Mouse (Mus musculus) stomach, embryonic 15.5 days (tissue): Measurements from ENCODE around the gene Ndufv2. TPM values are rescaled to one million over a fixed set of nuclear protein-coding genes. Genes with fewer than 3 reads are reported as not detected.
A peak's percentile ranks its signal among the peaks of the same experiment; 100 is the strongest.

Experiments used
- ATAC-seq: fragments of 200-750 bp; cut with Nextera tagmentation; 2 replicates; pipeline ENCODE4 v1.8.0; 2017; ENCODE audit warnings: low read depth, moderate number of reproducible peaks, moderate TSS enrichment; ENCODE audit not compliant: insufficient read depth, low FRiP score
- H3K27ac ChIP-seq: fragments of 300-500 bp; sonication (generic); 2 replicates; pipeline ENCODE4 v1.5.1; 2015; ENCODE audit warnings: mild to moderate bottlenecking, inconsistent platforms
- H3K27me3 ChIP-seq: fragments of 300-500 bp; sonication (generic); replicated peaks from 2 replicates; pipeline ENCODE4 v1.6.1; 2015; ENCODE audit warnings: inconsistent platforms
- H3K36me3 ChIP-seq: fragments of 300-500 bp; sonication (generic); 2 replicates; pipeline ENCODE4 v1.6.1; 2015; ENCODE audit warnings: inconsistent platforms
- H3K4me1 ChIP-seq: fragments of 300-500 bp; sonication (generic); 2 replicates; pipeline ENCODE4 v1.6.1; 2015; ENCODE audit warnings: inconsistent platforms
- H3K4me2 ChIP-seq: fragments of 300-500 bp; sonication (generic); 2 replicates; pipeline ENCODE4 v1.6.1; 2015; ENCODE audit warnings: mild to moderate bottlenecking, inconsistent platforms
- H3K4me3 ChIP-seq: fragments of 300-500 bp; sonication (generic); replicated peaks from 2 replicates; pipeline ENCODE4 v1.5.1; 2015; ENCODE audit warnings: inconsistent platforms
- H3K9ac ChIP-seq: fragments of 300-500 bp; sonication (generic); 2 replicates; pipeline ENCODE4 v1.6.1; 2015; ENCODE audit warnings: inconsistent platforms
- H3K9me3 ChIP-seq: fragments of 300-500 bp; sonication (generic); 2 replicates; pipeline ENCODE4 v1.6.1; 2016; ENCODE audit warnings: inconsistent platforms
- WGBS: fragments of 180-500 bp; shearing (Covaris S2); methylation state at CpG from one replicate; pipeline ENCODE4 v1.1.7; 2015; 5-methylcytosine and 5-hydroxymethylcytosine counted together
- polyA plus RNA-seq: library from polyadenylated mRNA; unstranded; fragments of >200 nt; fragmentation: Nextera tagmentation; extraction: Ambion mirVana; gene quantifications from 2 replicates; pipeline ENCODE4 v1.2.1, GENCODE M21; 2015

Ndufv2 gene
- 349 and 368 TPM in 2 replicates for polyA plus RNA-seq

- no peaks in the 10 kb centered on the region for H3K36me3 ChIP-seq
- H3K27me3 ChIP-seq: no peaks in the 10 kb centered on the region
- H3K4me1 ChIP-seq: peaks cover 4% of the 10 kb centered on the region; the same call in 1 of the 2 replicates
- no peaks in the 10 kb centered on the region for H3K9me3 ChIP-seq
- H3K9ac ChIP-seq: peak within 1 kb of the TSS; percentile 100
- WGBS: under 1% methylated on average over 67 of the region's 67 CpGs
- H3K4me3 ChIP-seq: peak within 1 kb of the TSS; percentile 90
- H3K27ac ChIP-seq: peak within 1 kb of the TSS; percentile 97
- peak within 1 kb of the TSS; percentile 81 for H3K4me2 ChIP-seq
- peak; percentile 99 for ATAC-seq
Measured at GRCm38 (mm10) chr17:66101380-66102330, at the start of gene Ndufv2. Ndufv2 (minus strand) TSS chr17:66101559.

- 94% methylated on average over 4 of the region's 4 CpGs for WGBS
- Histone ChIP-seq H3K36me3 (peaks cover 56% of the 10 kb centered on the region), H3K9ac (no peak overlapping the region), H3K27ac (no peak overlapping the region), H3K9me3 (no peaks in the 10 kb centered on the region), H3K4me2 (no peak overlapping the region), H3K27me3 (no peaks in the 10 kb centered on the region), H3K4me1 (no peaks in the 10 kb centered on the region), H3K4me3 (no peak overlapping the region)
- no peak for ATAC-seq
Measured at GRCm38 (mm10) chr17:66131212-66131611, 29.9 kb upstream of the Ndufv2 start.

GRCm38 (mm10) chr17:66130371-66130770 is 29.0 kb upstream of the Ndufv2 start:
- no peaks in the 10 kb centered on the region for H3K27me3 ChIP-seq
- H3K4me1 ChIP-seq: no peaks in the 10 kb centered on the region
- H3K9me3 ChIP-seq: no peaks in the 10 kb centered on the region
- no peak overlapping the region for H3K27ac ChIP-seq
- H3K4me3 ChIP-seq: no peak overlapping the region
- no peak overlapping the region for H3K4me2 ChIP-seq
- H3K9ac ChIP-seq: no peak overlapping the region
- ATAC-seq: no peak
- WGBS: 90% methylated on average over 9 of the region's 9 CpGs
- peaks cover 54% of the 10 kb centered on the region for H3K36me3 ChIP-seq

GRCm38 (mm10) chr17:66125211-66125610 is 23.9 kb upstream of the Ndufv2 start:
- no peak overlapping the region for H3K4me2 ChIP-seq
- peaks cover 16% of the 10 kb centered on the region; the same call in 1 of the 2 replicates for H3K36me3 ChIP-seq
- no peak for ATAC-seq
- no peaks in the 10 kb centered on the region for H3K9me3 ChIP-seq
- H3K4me3 ChIP-seq: no peak overlapping the region
- no peak overlapping the region for H3K9ac ChIP-seq
- H3K27ac ChIP-seq: no peak overlapping the region
- H3K27me3 ChIP-seq: no peaks in the 10 kb centered on the region
- 69% methylated on average over 5 of the region's 5 CpGs for WGBS
- H3K4me1 ChIP-seq: no peaks in the 10 kb centered on the region

- under 1% methylated on average over 20 of the region's 20 CpGs for WGBS
- H3K36me3 ChIP-seq: peaks cover 18% of the 10 kb centered on the region
- no peaks in the 10 kb centered on the region for H3K27me3 ChIP-seq
- no peaks in the 10 kb centered on the region for H3K4me1 ChIP-seq
- H3K27ac ChIP-seq: peak overlapping the region; percentile 95
- ATAC-seq: peak; percentile 4; the same call in 1 of the 2 replicates
- H3K4me2 ChIP-seq: peak overlapping the region; percentile 78
- peak overlapping the region; percentile 81 for H3K4me3 ChIP-seq
- peak overlapping the region; percentile 74 for H3K9ac ChIP-seq
- no peaks in the 10 kb centered on the region for H3K9me3 ChIP-seq
Measured at GRCm38 (mm10) chr17:66123816-66124610, 22.7 kb upstream of the Ndufv2 start.

- H3K36me3 ChIP-seq: peaks cover 25% of the 10 kb centered on the region
- H3K9me3 ChIP-seq: no peaks in the 10 kb centered on the region
- 4% methylated on average over 45 of the region's 45 CpGs for WGBS
- no peaks in the 10 kb centered on the region for H3K4me1 ChIP-seq
- H3K9ac ChIP-seq: peak within 1 kb of the TSS; percentile 74
- ATAC-seq: peak; percentile 81
- H3K4me3 ChIP-seq: peak within 1 kb of the TSS; percentile 81
- no peaks in the 10 kb centered on the region for H3K27me3 ChIP-seq
- H3K27ac ChIP-seq: peak within 1 kb of the TSS; percentile 95
- H3K4me2 ChIP-seq: peak within 1 kb of the TSS; percentile 78
Measured at GRCm38 (mm10) chr17:66123066-66123815, 21.9 kb upstream of the Ndufv2 start, which contains the start of gene Ddx11. Ddx11 (plus strand) TSS chr17:66123520.

- no peak for ATAC-seq
Measured at GRCm38 (mm10) chr17:66120701-66121100, 19.3 kb upstream of the Ndufv2 start.

GRCm38 (mm10) chr17:66118991-66119390 is 17.6 kb upstream of the Ndufv2 start:
- H3K27me3 ChIP-seq: no peaks in the 10 kb centered on the region
- no peak overlapping the region for H3K4me3 ChIP-seq
- 83% methylated on average over 8 of the region's 8 CpGs for WGBS
- no peak overlapping the region for H3K9ac ChIP-seq
- ATAC-seq: no peak
- H3K4me1 ChIP-seq: no peaks in the 10 kb centered on the region
- no peak overlapping the region for H3K27ac ChIP-seq
- H3K9me3 ChIP-seq: no peaks in the 10 kb centered on the region
- H3K36me3 ChIP-seq: peaks cover 54% of the 10 kb centered on the region
- no peak overlapping the region for H3K4me2 ChIP-seq

More at GRCm38 (mm10) chr17:66120701-66121100, 19.3 kb upstream of the Ndufv2 start:
- no peaks in the 10 kb centered on the region for H3K4me1 ChIP-seq
- no peaks in the 10 kb centered on the region for H3K9me3 ChIP-seq
- no peak overlapping the region for H3K9ac ChIP-seq
- H3K27ac ChIP-seq: no peak overlapping the region
- no peak overlapping the region for H3K4me2 ChIP-seq
- no peaks in the 10 kb centered on the region for H3K27me3 ChIP-seq
- H3K4me3 ChIP-seq: no peak overlapping the region
- peaks cover 38% of the 10 kb centered on the region for H3K36me3 ChIP-seq
- 67% methylated on average over 1 of the region's 1 CpGs for WGBS

- H3K27me3 ChIP-seq: no peaks in the 10 kb centered on the region
- H3K4me1 ChIP-seq: peaks cover 11% of the 10 kb centered on the region; the same call in 1 of the 2 replicates
- peak overlapping the region; percentile 61 for H3K4me2 ChIP-seq
- no peak for ATAC-seq
- H3K27ac ChIP-seq: no peak overlapping the region
- H3K4me3 ChIP-seq: peak overlapping the region; percentile 88
- H3K9me3 ChIP-seq: no peaks in the 10 kb centered on the region
- H3K36me3 ChIP-seq: peaks cover 32% of the 10 kb centered on the region
- 25% methylated on average over 4 of the region's 4 CpGs for WGBS
- H3K9ac ChIP-seq: peak overlapping the region; percentile 60; the same call in 1 of the 2 replicates
Measured at GRCm38 (mm10) chr17:66112166-66112565, 10.8 kb upstream of the Ndufv2 start.

- peak within 1 kb of the TSS; percentile 61 for H3K4me2 ChIP-seq
- ATAC-seq: peak; percentile 99
- peak within 1 kb of the TSS; percentile 88 for H3K4me3 ChIP-seq
- H3K36me3 ChIP-seq: peaks cover 26% of the 10 kb centered on the region
- no peaks in the 10 kb centered on the region for H3K27me3 ChIP-seq
- H3K27ac ChIP-seq: peak within 1 kb of the TSS; percentile 85
- under 1% methylated on average over 39 of the region's 41 CpGs for WGBS
- H3K9ac ChIP-seq: peak within 1 kb of the TSS; percentile 60
- no peaks in the 10 kb centered on the region for H3K9me3 ChIP-seq
- peaks cover 11% of the 10 kb centered on the region; the same call in 1 of the 2 replicates for H3K4me1 ChIP-seq
Measured at GRCm38 (mm10) chr17:66111402-66111959, 10.1 kb upstream of the Ndufv2 start, which contains the start of gene Washc1. Washc1 (plus strand) TSS chr17:66111545.

GRCm38 (mm10) chr17:66110746-66111145 is 9.4 kb upstream of the Ndufv2 start:
- WGBS: 22% methylated on average over 6 of the region's 6 CpGs
- H3K9ac ChIP-seq: no peak overlapping the region

More at GRCm38 (mm10) chr17:66110746-66111145, 9.4 kb upstream of the Ndufv2 start:
- no peak for ATAC-seq
- H3K36me3 ChIP-seq: peaks cover 19% of the 10 kb centered on the region
- peak overlapping the region; percentile 85; the same call in 1 of the 2 replicates for H3K27ac ChIP-seq
- H3K27me3 ChIP-seq: no peaks in the 10 kb centered on the region
- H3K4me3 ChIP-seq: peak overlapping the region; percentile 88
- peaks cover 11% of the 10 kb centered on the region; the same call in 1 of the 2 replicates for H3K4me1 ChIP-seq
- H3K9me3 ChIP-seq: no peaks in the 10 kb centered on the region
- H3K4me2 ChIP-seq: peak overlapping the region; percentile 61
